In the genomic region with DNA sequence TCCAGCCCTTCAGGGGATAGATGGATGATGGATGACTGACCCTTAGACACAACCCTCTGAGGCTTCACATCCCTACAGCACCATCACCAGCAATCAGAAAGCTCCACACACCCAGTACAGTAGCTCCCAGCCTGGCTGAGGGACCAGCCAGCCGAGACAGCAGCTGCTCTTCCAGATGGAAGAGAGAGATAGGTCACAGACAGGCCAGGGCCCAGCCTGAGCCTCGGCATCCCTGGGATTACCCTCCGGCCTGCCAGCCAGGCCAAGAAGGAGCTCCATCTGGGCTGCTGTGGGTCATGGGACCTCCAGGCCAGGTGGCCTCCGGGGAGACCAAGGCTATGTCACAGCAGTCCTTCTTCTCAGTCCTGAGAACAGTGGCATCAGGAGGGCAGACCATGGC, we compare ENCODE assay signal across 20 mouse cellular contexts.
"Had no signal": no experiment of that assay in that cellular context is flagged by ENCODE, and none has a peak within 500 bp of the region (broad histone marks: within the 10 kb centered on the region; RNA-seq: fewer than 3 reads in every experiment).

No protein-coding gene starts in this region.

- H3K27me3 ChIP-seq: lung, embryonic 15.5 days; midbrain, embryonic 12.5 days; neural tube, embryonic 13.5 days; neural tube, embryonic 15.5 days had no signal

- ATAC-seq: liver, postnatal 0 days; lung, postnatal 0 days had no signal

- H3K9me3 ChIP-seq: liver, embryonic 15.5 days; lung, embryonic 15.5 days; megakaryocyte, embryonic 14.5 days; midbrain, embryonic 12.5 days; neural tube, embryonic 13.5 days; neural tube, embryonic 15.5 days had no signal

- DNase-seq: liver, postnatal 0 days; lung, adult 2 months; lung, postnatal 14 days; lung, postnatal 36 days; midbrain, embryonic 14.5 days; right cerebral cortex, adult 18-20 months; right cerebral cortex, postnatal 25 days; right cerebral cortex, postnatal 4 days; spleen, adult 18-20 months; thymus, adult 18-20 months; thymus, postnatal 14 days; thymus, postnatal 36 days had no signal

- H3K4me1 ChIP-seq: liver, embryonic 15.5 days; midbrain, embryonic 12.5 days had no signal

- H3K9ac ChIP-seq: liver, embryonic 15.5 days; liver, postnatal 0 days; lung, embryonic 15.5 days; midbrain, embryonic 12.5 days; neural tube, embryonic 13.5 days; neural tube, embryonic 15.5 days had no signal

- H3K36me3 ChIP-seq: liver, embryonic 15.5 days; lung, embryonic 15.5 days; midbrain, embryonic 12.5 days; neural tube, embryonic 13.5 days; neural tube, embryonic 15.5 days had no signal

- H3K27ac ChIP-seq: liver, embryonic 15.5 days; lung, embryonic 15.5 days; macrophage; midbrain, embryonic 12.5 days; neural tube, embryonic 13.5 days; neural tube, embryonic 15.5 days had no signal

- H3K4me2 ChIP-seq: liver, embryonic 15.5 days; lung, embryonic 15.5 days; midbrain, embryonic 12.5 days; neural tube, embryonic 13.5 days; neural tube, embryonic 15.5 days had no signal

- H3K4me3 ChIP-seq: liver, embryonic 15.5 days; lung, embryonic 15.5 days; megakaryocyte, embryonic 14.5 days; midbrain, embryonic 12.5 days; neural tube, embryonic 13.5 days; neural tube, embryonic 15.5 days had no signal
